Mouse (Mus musculus): Measurements from ENCODE around the gene C77080. TPM values are rescaled to one million over a fixed set of nuclear protein-coding genes. Genes with fewer than 3 reads are reported as not detected.

C77080 gene
- polyA plus RNA-seq, 1 experiment from 2014 or later: 3.3 TPM

DNA sequence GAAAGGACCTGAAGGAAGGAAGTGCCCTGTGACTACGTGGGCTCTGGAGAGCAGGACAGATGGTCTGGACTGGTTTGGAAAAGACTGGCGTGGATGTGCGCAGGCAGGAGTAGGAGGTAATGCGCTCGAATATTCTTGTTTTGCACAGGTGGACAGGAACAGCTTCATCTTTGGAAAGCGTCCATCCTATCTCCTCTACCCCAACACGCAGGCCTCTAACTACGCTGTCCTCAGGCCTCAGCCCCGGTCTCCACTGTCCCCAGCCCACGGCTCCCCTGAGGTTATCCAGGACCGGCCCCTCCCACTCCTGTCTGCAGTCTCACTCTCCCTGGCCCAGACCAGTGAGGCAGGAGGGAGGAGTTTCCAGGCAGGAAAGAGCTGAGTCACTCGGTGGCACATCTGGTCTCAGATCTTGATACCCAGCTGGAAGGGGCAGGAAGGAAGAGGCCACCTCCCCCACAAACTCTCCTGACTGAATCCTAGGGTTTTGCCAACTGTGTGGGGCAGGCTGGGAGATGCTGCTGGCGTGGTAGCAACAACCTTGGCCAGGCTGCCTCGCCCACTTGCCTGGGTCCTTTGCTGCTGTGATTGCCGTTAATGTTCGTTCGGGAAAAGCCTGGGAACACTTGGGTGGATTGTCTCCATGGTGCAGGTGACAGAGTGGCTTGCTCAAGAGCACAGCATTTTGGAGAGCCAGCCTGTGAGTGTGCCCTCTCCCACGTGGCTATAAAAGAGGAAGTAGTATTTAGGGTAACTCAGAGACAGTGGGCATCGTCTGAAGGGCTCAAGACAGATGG lies 2.2 kb upstream of the C77080 start:
- Histone ChIP-seq H3K27me3 (replicated peaks; ENCODE audit: low read depth, poor library complexity, severe bottlenecking) (0 out of 2 replicates have a peak, but pooled peaks cover 3% of the 10 kb centered on the region), H3K4me1 (peaks cover 40% of the 10 kb centered on the region), H3K4me3 (peak overlapping the region; percentile 30; the same call in 1 of the 2 replicates), H3K36me3 (replicated peaks) (no peaks in the 10 kb centered on the region), H3K27ac (replicated peaks) (peak overlapping the region; percentile 57), H3K9me3 (no peaks in the 10 kb centered on the region)
- DNase-seq (ENCODE audit: low spot score): peak; percentile 74
- WGBS: 35% methylated on average over 19 of the region's 19 CpGs

DNA sequence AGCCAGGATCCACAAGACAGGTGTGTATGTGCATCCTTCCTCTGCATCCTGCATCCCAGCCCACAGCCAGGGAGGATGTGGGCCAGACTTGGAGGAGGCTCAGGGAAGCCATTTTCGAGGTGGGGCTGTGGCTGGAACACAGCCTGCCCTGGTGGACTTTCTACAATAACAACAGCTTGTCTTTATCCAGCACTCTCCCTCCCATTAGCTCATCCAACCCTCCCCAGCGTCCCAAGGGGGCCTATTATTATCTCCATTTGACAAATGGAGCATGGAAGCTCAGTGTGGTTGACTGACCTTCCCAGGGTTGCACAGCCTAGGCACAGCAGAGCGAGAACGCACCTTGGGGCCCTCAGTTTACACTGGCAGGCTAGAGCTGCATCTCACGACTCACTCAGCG lies 526 bp downstream of the C77080 start:
- no peaks in the 10 kb centered on the region for H3K36me3 ChIP-seq (replicated peaks)
- no peak for DNase-seq (ENCODE audit: low spot score)
- H3K27me3 ChIP-seq (replicated peaks; ENCODE audit: low read depth, poor library complexity, severe bottlenecking): peaks cover 3% of the 10 kb centered on the region; the same call in 1 of the 2 replicates
- peak overlapping the region; percentile 35; the same call in 1 of the 2 replicates for H3K27ac ChIP-seq (replicated peaks)
- H3K4me3 ChIP-seq: peak overlapping the region; percentile 21; the same call in 1 of the 2 replicates
- WGBS: 8% methylated on average over 6 of the region's 6 CpGs
- no peaks in the 10 kb centered on the region for H3K9me3 ChIP-seq
- H3K4me1 ChIP-seq: peaks cover 49% of the 10 kb centered on the region

DNA sequence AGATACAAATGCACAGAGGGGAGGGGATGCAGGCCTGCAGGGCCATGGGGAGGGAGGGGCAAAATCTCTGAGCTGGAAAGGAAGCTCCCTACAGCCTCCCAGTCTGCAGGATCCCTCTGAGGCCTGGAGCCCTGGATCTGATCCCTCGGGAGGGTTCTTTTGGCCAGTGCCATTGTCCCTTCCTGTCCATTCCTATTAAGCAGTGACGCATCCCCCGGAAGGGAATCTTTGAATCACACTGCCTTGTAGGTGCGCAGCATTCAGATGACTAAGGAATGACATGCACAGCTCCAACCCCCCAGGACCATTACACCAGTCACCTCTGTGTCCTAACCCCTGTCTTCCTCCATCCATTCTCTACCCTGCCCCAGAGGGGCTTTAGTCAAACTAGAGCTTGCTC lies 2.1 kb downstream of the C77080 start:
- WGBS: 51% methylated on average over 4 of the region's 4 CpGs
- peaks cover 6% of the 10 kb centered on the region; the same call in 1 of the 2 replicates for H3K27me3 ChIP-seq (replicated peaks; ENCODE audit: low read depth, poor library complexity, severe bottlenecking)
- H3K4me1 ChIP-seq: peaks cover 46% of the 10 kb centered on the region
- no peaks in the 10 kb centered on the region for H3K9me3 ChIP-seq
- no peak for DNase-seq (ENCODE audit: low spot score)
- H3K4me3 ChIP-seq: no peak overlapping the region
- no peak overlapping the region; the same call in 1 of the 2 replicates for H3K27ac ChIP-seq (replicated peaks)
- H3K36me3 ChIP-seq (replicated peaks): no peaks in the 10 kb centered on the region

DNA sequence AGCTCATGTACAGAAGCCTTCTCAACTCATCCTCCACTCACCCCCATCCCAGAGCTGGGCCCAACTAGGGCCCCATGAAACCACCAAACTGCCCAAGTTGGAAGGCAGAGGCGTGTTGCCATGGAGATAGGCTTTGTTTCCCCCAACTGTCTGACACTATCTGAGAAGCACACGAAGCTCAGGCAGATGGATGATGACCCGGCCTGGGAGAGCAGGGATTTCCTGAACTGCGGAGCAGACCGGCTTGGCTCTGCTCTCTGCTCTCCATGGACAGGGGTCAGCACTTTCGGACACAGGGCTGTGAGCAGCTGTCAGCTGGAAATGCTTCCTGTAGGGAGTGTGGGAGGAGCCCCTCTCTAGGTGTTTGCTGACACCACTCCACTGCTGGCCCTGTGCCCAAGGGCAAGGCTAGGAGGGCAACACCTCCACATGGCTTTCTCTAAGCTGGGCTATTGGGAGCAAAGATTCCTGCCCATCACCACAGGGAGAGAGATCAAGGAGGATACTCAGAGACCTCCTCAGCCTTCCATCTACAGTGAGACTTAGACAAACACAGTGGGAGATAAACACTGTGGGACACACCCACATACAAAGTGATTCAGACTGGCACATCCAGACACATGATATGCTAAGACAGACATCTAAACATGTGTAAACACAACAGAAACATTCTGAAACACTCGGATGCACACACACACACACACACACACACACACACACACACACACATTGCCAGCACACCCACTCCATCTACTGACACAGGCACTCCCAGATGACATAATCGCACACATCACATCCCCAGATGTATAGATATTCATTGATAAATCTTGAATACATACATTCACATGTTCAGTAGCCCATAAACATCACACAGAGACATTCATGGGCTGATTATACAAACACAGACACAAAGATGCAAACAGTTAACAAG lies 4.5 kb downstream of the C77080 start:
- 32% methylated on average over 8 of the region's 8 CpGs for WGBS
- peak; percentile 42 for DNase-seq (ENCODE audit: low spot score)
- H3K36me3 ChIP-seq (replicated peaks): no peaks in the 10 kb centered on the region
- no peak overlapping the region for H3K4me3 ChIP-seq
- no peaks in the 10 kb centered on the region for H3K9me3 ChIP-seq
- peaks cover 27% of the 10 kb centered on the region for H3K27me3 ChIP-seq (replicated peaks; ENCODE audit: low read depth, poor library complexity, severe bottlenecking)
- H3K27ac ChIP-seq (replicated peaks): no peak overlapping the region
- H3K4me1 ChIP-seq: peaks cover 35% of the 10 kb centered on the region

DNA sequence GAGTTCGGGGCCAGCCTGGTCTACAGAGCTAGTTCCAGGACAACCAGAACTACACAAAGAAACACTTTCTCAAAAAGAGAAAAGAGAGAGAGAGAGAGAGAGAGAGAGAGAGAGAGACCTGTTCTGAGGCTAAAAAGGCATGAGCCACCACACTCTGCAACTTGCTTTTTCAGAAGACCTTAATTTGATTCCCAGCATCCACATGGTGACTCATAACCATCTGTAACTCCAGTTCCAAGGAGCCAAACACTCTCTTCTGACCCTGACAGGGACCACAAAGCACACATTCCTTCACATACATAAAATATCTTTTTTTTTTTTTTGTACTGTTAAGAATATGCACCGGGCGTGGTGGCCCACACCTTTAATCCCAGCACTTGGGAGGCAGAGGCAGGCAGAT lies 6.6 kb downstream of the C77080 start:
- H3K36me3 ChIP-seq (replicated peaks): no peaks in the 10 kb centered on the region
- H3K27me3 ChIP-seq (replicated peaks; ENCODE audit: low read depth, poor library complexity, severe bottlenecking): peaks cover 45% of the 10 kb centered on the region
- no peak overlapping the region for H3K4me3 ChIP-seq
- peaks cover 32% of the 10 kb centered on the region for H3K4me1 ChIP-seq
- DNase-seq (ENCODE audit: low spot score): no peak
- no peaks in the 10 kb centered on the region for H3K9me3 ChIP-seq
- WGBS: 86% methylated on average over 3 of the region's 3 CpGs
- no peak overlapping the region for H3K27ac ChIP-seq (replicated peaks)

DNA sequence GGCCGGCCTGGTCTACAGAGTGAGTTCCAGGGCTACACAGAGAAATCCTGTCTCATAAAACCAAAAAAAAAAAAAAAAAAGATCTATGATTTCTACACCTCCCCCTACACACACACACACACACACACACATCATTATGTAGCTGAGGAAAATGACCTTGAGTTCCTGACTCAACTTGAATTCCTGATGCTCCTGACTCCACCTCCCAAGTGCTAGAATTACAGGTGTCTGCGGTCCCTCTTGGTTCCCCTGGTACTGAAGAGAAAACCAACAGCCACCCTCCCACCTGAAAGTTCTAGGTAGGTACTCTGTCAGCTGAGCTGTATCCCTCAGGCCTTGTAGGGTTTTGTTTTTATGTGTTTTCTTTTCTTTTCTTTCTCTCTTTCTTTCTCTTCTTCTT lies 8.7 kb downstream of the C77080 start:
- WGBS: 78% methylated on average over 2 of the region's 2 CpGs
- no peaks in the 10 kb centered on the region for H3K36me3 ChIP-seq (replicated peaks)
- peaks cover 66% of the 10 kb centered on the region for H3K27me3 ChIP-seq (replicated peaks; ENCODE audit: low read depth, poor library complexity, severe bottlenecking)
- H3K27ac ChIP-seq (replicated peaks): no peak overlapping the region
- no peaks in the 10 kb centered on the region for H3K9me3 ChIP-seq
- H3K4me3 ChIP-seq: no peak overlapping the region
- DNase-seq (ENCODE audit: low spot score): no peak
- peaks cover 38% of the 10 kb centered on the region for H3K4me1 ChIP-seq

DNA sequence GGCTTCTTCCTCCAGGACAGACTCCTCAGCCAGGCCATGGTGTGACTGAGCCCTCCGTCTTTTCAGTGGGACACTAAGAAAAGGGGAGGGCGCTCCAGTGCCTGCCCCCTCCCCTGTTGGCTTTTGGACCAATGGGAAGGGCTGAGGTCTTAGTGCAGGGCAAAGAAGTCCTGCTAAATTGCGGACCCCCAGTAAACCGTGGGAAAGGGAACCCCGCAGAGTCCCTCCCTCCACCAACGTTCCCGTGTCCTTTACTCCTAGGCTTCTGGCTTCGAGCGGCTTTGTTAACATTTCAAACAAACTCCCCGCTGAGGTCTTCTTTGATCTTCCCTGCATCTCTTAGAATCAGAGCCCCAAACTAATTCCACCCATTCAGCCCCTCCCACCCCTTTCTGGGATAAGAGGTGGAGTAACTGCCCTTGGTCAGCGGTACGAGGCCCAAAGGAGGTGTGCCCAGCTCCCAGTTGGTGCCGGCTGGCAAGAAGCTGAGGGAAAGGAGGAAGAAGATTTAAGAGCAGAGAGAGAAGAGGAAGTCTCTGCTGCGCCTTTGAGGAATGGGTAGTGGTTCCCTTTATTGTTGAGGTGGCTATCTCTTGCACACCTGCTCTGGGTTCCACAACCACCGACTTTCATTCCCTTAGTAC lies 9.6 kb downstream of the C77080 start:
- Histone ChIP-seq H3K4me3 (peak overlapping the region; percentile 41), H3K27ac (replicated peaks) (peak overlapping the region; percentile 45; the same call in 1 of the 2 replicates), H3K9me3 (no peaks in the 10 kb centered on the region), H3K36me3 (replicated peaks) (no peaks in the 10 kb centered on the region), H3K4me1 (peaks cover 38% of the 10 kb centered on the region), H3K27me3 (replicated peaks; ENCODE audit: low read depth, poor library complexity, severe bottlenecking) (peaks cover 75% of the 10 kb centered on the region)
- no peak for DNase-seq (ENCODE audit: low spot score)
- WGBS: 2% methylated on average over 15 of the region's 15 CpGs

DNA sequence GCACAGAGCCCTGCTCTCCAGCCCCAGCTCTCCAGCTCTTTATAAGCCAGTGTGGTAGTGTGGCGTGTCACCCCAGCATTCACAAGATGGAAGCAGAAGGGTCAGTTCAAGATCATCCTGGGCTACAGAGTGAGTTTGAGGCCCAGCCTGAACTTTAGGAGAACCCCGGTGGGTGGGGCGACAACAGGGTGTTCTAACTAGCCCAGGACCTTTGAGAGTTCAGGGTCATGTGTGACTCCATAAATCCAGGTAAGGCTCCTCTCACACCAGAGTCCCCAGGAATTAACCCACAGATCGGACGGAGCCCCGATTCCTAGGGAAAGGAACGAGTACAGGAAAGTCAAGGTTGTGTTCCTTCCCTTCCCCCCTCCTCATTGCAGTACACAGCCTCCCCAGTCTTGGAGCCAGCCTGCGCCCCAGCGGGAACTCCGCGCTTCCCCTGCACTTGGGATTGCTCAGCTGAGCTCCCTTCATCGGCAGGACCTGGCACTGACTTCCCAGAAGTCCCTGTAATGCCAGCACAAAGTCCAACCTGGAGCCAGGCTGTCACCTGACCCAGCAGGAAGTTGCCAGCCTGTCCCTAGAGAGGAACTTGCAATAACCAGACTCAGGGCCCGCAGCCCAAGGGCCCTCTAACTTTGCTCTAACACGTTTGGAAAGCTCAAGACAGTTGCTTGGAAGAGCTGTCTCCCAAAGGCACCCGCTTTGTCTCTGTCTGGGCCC lies 10.3 kb downstream of the C77080 start:
- H3K27me3 ChIP-seq (replicated peaks; ENCODE audit: low read depth, poor library complexity, severe bottlenecking): peaks cover 81% of the 10 kb centered on the region
- H3K4me3 ChIP-seq: peak overlapping the region; percentile 41
- peak overlapping the region; percentile 45; the same call in 1 of the 2 replicates for H3K27ac ChIP-seq (replicated peaks)
- no peaks in the 10 kb centered on the region for H3K9me3 ChIP-seq
- H3K4me1 ChIP-seq: peaks cover 37% of the 10 kb centered on the region
- H3K36me3 ChIP-seq (replicated peaks): no peaks in the 10 kb centered on the region
- DNase-seq (ENCODE audit: low spot score): peak; percentile 53
- WGBS: 11% methylated on average over 15 of the region's 15 CpGs

DNA sequence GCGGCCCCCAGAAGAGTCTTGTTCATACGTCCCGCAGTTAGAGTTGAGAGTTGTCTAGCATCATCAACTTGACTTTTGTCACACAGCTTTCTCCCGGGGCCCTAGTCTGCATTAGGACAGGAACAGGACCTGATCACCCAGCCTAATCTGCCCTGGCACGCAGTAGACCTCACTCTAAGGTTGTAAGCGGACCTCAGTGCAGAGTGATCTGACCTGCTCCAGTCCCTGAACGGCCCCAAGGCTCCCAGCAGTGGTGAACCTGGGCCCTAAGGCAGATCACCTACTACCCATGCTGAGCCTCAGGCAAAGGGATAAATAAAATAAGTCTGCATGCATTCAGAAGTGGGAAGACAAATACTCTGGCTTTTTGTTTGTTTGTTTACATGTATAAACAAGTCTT lies 11.9 kb downstream of the C77080 start:
- Histone ChIP-seq H3K4me3 (no peak overlapping the region), H3K4me1 (peaks cover 41% of the 10 kb centered on the region), H3K27me3 (replicated peaks; ENCODE audit: low read depth, poor library complexity, severe bottlenecking) (peaks cover 97% of the 10 kb centered on the region), H3K36me3 (replicated peaks) (no peaks in the 10 kb centered on the region), H3K9me3 (no peaks in the 10 kb centered on the region), H3K27ac (replicated peaks) (no peak overlapping the region)
- no peak for DNase-seq (ENCODE audit: low spot score)
- WGBS: 11% methylated on average over 7 of the region's 7 CpGs

DNA sequence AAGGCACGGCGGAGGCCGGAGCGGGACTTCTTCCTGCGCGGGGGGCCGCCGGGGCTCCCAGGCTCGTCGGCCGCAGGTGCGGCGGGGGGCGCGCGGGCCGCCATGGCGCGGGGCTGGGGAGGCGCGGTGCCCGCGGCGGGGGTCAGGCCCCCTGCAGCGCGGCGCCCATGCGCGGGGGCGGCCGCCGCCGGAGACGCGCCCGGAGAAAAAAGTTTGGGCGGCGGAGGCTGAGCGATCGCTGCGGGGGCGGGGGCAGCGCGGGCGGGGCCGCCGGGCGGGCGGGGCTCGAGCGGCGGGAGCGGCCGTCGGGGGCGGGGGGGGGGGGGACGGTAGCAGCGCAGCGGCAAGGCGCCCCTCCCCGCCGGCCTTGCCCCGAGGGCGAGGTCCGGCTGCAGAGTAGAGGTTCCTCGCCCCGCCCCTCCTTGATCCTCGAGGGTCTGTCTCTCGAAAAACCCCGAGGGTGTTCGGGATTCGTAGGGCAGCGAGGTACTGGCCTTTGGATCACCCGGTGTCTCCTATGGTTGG lies 12.9 kb downstream of the C77080 start:
- H3K4me3 ChIP-seq: peak overlapping the region; percentile 63
- H3K27ac ChIP-seq (replicated peaks): peak overlapping the region; percentile 63; the same call in 1 of the 2 replicates
- H3K4me1 ChIP-seq: peaks cover 41% of the 10 kb centered on the region
- peaks cover 89% of the 10 kb centered on the region for H3K27me3 ChIP-seq (replicated peaks; ENCODE audit: low read depth, poor library complexity, severe bottlenecking)
- under 1% methylated on average over 69 of the region's 74 CpGs for WGBS
- no peaks in the 10 kb centered on the region for H3K36me3 ChIP-seq (replicated peaks)
- H3K9me3 ChIP-seq: no peaks in the 10 kb centered on the region
- peak; percentile 34 for DNase-seq (ENCODE audit: low spot score)

DNA sequence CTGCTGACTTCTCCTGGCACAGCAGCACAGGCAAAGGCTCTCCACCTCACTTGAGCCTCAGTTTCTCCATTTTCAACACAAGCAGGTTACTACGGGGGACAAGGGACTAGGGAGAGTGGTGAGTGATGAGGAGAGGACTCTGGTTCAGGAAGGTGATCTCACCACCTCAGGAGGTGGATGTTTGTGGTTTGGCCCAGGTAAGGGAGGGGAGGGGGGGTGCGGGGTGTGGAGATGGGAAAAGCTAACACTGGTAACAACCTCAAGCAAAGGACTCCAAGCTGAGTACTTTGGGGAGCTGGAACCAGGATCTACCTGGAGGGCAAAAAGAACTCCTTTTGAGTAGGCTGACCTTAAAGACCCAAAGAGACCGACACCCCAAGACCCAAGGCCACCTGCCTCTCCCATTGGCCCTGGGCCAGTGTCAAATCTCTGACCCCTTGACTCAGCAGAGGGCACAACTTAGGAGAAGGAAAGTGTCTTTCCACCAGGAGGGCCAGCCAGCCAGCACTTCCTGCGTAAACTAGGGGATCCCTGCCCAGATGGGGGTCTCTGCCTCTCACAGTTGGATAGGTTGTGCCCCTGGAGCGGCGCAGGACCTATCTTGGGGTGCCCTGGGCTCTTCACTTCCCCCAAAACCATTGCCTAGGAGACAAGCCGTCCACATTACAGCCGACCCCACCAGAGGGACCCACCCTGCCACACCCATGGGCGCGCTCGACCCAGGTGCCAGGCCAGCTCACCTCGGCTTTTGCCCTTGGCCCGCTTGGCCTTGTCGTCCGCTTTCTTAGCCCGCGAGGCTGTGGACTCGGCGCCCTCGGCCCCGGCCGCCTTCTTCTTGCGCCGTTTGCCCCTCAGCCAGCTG lies 13.6 kb downstream of the C77080 start:
- Histone ChIP-seq H3K9me3 (no peaks in the 10 kb centered on the region), H3K36me3 (replicated peaks) (no peaks in the 10 kb centered on the region), H3K27ac (replicated peaks) (peak overlapping the region; percentile 63; the same call in 1 of the 2 replicates), H3K4me1 (peaks cover 47% of the 10 kb centered on the region), H3K4me3 (peak overlapping the region; percentile 63), H3K27me3 (replicated peaks; ENCODE audit: low read depth, poor library complexity, severe bottlenecking) (peaks cover 85% of the 10 kb centered on the region)
- WGBS: 8% methylated on average over 24 of the region's 24 CpGs
- DNase-seq (ENCODE audit: low spot score): peak; percentile 53
